Mouse (Mus musculus) left cerebral cortex, adult 9 months (tissue): Measurements from ENCODE around the gene Map3k12.
A peak's percentile ranks its signal among the peaks of the same experiment; 100 is the strongest.

Experiments used
- DNase-seq, 2 experiments: peaks; one replicate each; pipeline ENCODE4 v3.0.0; 2022; ENCODE audit warnings: low spot score in 2 of 2

Gene Map3k12

DNA sequence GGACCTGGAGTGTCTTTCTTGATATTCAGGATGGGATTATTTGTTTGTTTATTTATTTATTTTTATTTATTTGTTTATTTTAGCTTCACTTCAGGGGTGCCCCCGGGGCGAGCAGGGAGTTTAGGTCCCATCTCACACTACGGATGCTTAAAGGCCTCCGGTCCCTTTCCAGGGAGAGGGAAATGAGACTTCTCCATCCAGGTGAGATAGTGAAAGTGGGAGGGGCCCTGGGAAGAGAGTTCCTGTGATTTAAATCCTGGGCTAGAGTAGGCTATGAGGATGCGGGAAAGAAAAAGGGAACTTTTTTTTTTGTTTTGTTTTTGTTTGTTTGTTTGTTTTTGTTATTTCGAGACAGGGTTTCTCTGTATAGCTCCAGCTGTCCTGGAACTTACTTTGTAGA, 57.5 kb downstream of the Map3k12 start:
- no peak for DNase-seq

DNA sequence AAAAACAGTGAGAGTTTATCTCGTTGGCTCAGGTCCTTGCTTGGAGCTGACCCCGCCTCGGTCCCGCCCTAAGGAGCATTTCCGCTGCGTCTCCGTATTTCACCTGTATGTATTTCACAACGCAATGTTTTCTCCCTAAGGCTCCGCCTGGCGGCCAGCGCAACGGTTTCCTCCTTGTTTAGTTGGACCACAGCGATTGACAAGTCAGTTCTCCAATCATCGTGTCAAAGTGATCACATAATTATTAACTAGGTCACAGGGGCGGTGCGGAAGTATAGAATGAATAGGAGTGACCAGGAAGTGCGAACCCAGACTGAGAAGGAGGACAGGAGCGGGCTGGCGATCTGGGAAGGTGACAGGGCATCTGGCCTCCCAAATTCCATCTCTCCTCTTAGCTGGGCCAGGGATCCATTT, 58.0 kb downstream of the Map3k12 start, which contains the start of gene Prr13:
Gene Prr13, plus strand, starts transcription at position 125 of the 414 bp plus-strand sequence.
- DNase-seq, result peak; percentile 85 to 97

DNA sequence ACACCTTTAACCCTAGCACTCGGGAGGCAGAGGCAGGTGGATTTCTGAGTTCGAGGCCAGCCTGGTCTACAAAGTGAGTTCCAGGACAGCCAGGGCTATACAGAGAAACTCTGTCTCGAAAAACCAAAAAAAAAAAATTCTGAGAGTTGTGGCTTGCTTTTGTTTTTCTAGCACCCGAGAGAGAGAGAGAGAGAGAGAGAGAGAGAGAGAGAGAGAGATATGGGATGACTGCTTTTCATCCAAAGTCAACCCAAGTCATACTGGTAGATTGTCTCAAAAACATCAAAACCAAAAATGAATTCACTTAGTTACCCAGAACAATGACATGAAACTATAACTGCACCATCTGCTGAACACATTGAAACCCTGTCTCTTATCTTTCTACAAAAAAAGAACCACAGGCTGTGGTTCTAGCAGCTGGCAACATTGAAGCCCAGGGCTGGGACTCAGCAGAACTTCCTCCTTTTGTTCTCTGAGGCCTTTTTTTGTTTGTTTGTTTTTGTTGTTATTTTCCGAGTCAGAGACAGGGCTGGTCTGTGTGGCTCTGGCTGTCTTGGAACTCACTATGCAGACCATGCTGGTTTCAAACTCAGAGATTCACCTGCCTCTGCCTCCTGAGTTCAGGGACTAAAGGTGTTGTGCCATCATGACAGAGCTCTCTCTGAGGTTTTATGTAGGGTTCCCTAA, 58.7 kb downstream of the Map3k12 start:
- no peak for DNase-seq

DNA sequence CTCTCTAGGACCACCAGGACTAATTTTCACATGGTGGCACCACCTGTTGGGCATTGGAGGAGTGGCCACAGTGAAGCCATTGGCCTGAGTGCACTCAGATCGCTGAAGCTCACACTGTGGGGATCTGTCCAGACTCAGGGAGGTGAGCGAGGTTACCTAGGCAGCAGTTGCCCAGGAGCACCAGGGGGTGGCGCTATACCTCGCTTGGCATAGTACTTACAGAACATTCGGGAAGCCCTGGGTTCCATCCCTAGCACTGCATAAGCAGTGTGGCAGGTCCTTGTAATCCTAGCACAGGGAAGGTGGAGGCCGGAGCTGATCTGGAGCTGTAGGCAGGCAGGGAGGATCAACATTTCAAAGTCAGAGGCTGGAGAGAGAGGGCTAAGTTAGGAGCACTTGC, 60.9 kb downstream of the Map3k12 start:
- no peak for DNase-seq

DNA sequence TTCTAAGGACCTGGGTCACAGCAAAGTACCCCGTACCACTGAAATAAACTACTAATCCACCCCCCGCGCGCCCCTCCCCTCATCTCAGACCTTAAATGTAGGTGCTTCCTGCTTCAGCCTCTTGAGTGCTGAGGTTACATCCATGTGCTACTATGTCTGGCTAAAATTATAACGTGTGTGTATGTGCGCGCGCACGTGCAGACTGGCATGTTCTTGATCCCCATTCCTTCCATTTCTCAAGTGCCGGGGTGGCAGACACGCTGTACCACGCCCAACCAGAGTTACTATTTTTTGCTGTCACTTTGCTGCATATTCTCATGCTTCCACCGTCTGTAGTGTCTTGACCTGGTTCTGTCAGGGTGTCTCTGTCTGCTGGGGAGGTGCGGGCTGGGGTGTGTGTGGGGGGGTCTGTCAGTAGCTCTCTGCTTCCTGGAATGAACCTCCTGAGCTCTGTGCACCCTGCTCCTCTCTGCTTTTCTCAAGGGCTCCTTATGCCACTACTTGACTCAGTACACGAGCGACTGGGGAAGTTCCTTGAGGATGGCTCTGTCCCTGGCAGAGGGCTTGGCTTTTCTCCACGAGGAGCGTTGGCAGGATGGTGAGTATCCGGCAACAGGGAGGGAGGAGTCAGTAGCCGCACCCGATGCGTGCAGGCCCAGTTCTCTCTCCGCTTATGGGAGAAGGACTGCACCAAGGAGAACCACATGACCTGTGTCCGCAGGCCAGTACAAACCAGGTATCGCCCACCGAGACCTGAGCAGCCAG, 65.0 kb downstream of the Map3k12 start:
- peak in 1 of 2 experiments; percentile 39 for DNase-seq

DNA sequence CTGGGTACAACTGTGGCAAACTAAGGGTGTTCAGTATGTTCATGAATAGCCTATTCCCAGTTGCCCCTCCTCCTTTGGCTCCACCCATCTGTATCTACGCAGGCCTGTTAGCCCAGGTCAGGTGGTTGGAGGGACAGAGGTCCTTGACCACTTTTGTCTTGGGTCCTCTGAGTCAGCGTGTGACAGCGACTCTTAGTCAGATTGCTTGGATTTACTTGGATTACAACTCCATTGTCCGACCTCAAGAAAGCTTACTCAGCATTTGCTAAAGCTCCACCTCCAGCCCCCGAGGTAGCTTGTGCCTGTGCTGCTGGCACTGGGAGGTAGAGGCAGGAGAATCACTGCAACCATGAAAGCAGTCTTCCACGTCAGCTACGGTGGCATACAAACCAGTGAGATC, 65.9 kb downstream of the Map3k12 start:
- DNase-seq, result no peak

DNA sequence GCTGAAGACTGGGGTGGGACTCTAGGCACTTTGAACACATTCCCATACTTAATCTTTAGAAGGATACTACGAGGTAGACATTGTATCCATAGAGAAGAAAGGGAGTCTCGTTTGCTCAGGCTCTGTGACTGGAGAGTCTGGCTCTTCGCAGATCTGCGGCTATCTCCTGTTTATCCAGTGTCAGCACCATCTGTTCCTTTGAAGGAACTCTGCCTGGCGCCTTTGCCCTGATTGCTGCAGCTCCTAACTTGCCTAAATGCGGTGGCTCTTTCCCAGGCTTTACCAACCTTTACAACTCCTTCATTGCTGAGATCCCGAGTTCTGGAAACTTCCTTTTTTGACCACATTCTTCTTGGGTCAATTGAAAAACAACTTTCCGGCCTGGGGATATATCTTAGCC, 67.5 kb downstream of the Map3k12 start:
- no peak for DNase-seq
